Mouse (Mus musculus) hindbrain, postnatal 0 days (tissue): ENCODE data around the gene Mat1a. TPM values are rescaled to one million over a fixed set of nuclear protein-coding genes. Genes with fewer than 3 reads are reported as not detected.

Experiments
- ATAC-seq: fragments of 200-750 bp; cut with Nextera tagmentation; 2 replicates; pipeline ENCODE4 v1.8.0; 2017; ENCODE audit warnings: mild to moderate bottlenecking, moderate TSS enrichment, moderate library complexity
- DNase-seq: peaks from one replicate; pipeline ENCODE4 v3.0.0-alpha.2; 2015; ENCODE audit warnings: low spot score
- H3K27ac ChIP-seq: fragments of 300-500 bp; sonication (generic); 2 replicates; pipeline ENCODE4 v1.5.1; 2014; ENCODE audit warnings: mild to moderate bottlenecking
- H3K27me3 ChIP-seq: fragments of 300-500 bp; sonication (generic); 2 replicates; pipeline ENCODE4 v1.6.1; 2014; ENCODE audit warnings: low read length, mixed read lengths; ENCODE audit not compliant: insufficient read depth
- H3K36me3 ChIP-seq: fragments of 300-500 bp; sonication (generic); 2 replicates; pipeline ENCODE4 v1.6.1; 2014; ENCODE audit warnings: low read length, mixed read lengths; ENCODE audit not compliant: insufficient read depth
- H3K4me1 ChIP-seq: fragments of 300-500 bp; sonication (generic); 2 replicates; pipeline ENCODE4 v1.6.1; 2014; ENCODE audit warnings: antibody characterized with exemption, low read length, mixed read lengths; ENCODE audit not compliant: insufficient read depth
- H3K4me2 ChIP-seq: fragments of 300-500 bp; sonication (generic); 2 replicates; pipeline ENCODE4 v1.6.1; 2014; ENCODE audit warnings: low read depth, mild to moderate bottlenecking, low read length, moderate library complexity, mixed read lengths
- H3K4me3 ChIP-seq: fragments of 300-500 bp; sonication (generic); 2 replicates; pipeline ENCODE4 v1.5.1; 2014; ENCODE audit warnings: low read length
- H3K9ac ChIP-seq: fragments of 300-500 bp; sonication (generic); replicated peaks from 2 replicates; pipeline ENCODE4 v1.6.1; 2014; ENCODE audit warnings: mild to moderate bottlenecking, low read length, moderate library complexity, mixed read lengths
- H3K9me3 ChIP-seq: fragments of 300-500 bp; sonication (generic); 2 replicates; pipeline ENCODE4 v1.6.1; 2016; ENCODE audit warnings: low read length, mixed read lengths
- CTCF ChIP-seq: IDR thresholded peaks from 2 replicates; pipeline ENCODE4 v1.5.1; 2016; ENCODE audit warnings: antibody characterized with exemption, control low read depth, low read depth
- WGBS: fragments of 180-500 bp; shearing (Covaris S2); extraction: QIAGEN DNeasy Blood & Tissue Kit; methylation state at CpG from one replicate; pipeline ENCODE4 v1.1.7; 2014; 5-methylcytosine and 5-hydroxymethylcytosine counted together
- polyA plus RNA-seq: library from polyadenylated mRNA; unstranded; fragments of >200 nt; fragmentation: Nextera tagmentation; extraction: Ambion mirVana; gene quantifications from 2 replicates; pipeline ENCODE4 v1.2.1, GENCODE M21; 2015
- total RNA-seq: library from RNA; depleted of rRNA; stranded (reverse); fragments of >200 nt; gene quantifications from 2 replicates; pipeline ENCODE4 v1.2.3, GENCODE M21; 2014

The Mat1a gene
- total and polyA plus RNA-seq, 2 experiments from 2014 or later: not detected

DNA sequence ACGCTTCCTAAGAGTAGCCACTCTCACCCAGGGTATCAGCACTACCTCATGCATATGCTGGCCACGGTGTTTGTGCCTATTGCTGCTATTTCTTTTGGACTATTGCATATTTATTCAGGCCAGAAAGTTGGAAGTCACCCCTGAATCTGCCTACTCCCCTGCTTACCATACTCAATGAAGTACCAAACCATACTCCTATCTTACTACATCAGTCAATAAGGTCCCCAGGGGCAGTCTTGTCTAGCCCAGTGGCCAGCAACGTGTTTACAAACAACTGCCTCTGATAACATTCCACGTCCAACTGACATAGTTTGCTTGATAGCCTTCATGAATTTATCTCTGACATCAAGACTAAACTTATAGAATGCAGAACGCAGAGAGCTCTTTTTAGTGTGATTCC is 3.6 kb upstream of the Mat1a start:
- ATAC-seq (no peak), DNase-seq (no peak)
- Histone ChIP-seq H3K9ac (no peak overlapping the region), H3K4me3 (no peak overlapping the region), H3K27ac (no peak overlapping the region), H3K9me3 (no peaks in the 10 kb centered on the region), H3K36me3 (no peaks in the 10 kb centered on the region), H3K27me3 (no peaks in the 10 kb centered on the region), H3K4me2 (no peak overlapping the region), H3K4me1 (no peaks in the 10 kb centered on the region)
- no peak for TF ChIP-seq CTCF
- WGBS: 85% methylated on average over 5 of the region's 5 CpGs

DNA sequence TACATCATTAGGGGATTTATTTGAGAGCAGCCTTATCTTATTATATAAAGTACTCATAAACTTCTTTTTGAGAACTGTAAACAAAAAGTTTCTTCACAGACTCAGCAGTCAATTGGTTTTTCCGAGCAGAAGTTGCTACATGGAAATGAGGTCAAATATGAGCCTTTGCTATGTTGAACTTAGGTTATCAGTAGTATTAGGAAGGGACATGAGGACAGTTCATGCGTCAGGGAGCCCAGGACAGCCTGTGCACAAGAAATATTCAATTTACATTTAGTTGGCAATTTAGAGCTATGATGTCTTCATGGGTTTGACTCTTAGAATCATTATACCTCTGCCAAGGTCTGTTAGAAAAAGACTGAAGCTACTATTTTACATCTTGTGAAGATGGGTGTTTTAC is 2.6 kb upstream of the Mat1a start:
- Histone ChIP-seq H3K4me2 (no peak overlapping the region), H3K36me3 (no peaks in the 10 kb centered on the region), H3K4me1 (no peaks in the 10 kb centered on the region), H3K27me3 (no peaks in the 10 kb centered on the region), H3K9ac (no peak overlapping the region), H3K4me3 (no peak overlapping the region), H3K27ac (no peak overlapping the region), H3K9me3 (no peaks in the 10 kb centered on the region)
- TF ChIP-seq CTCF: no peak
- ATAC-seq (no peak), DNase-seq (no peak)
- 83% methylated on average over 2 of the region's 2 CpGs for WGBS

DNA sequence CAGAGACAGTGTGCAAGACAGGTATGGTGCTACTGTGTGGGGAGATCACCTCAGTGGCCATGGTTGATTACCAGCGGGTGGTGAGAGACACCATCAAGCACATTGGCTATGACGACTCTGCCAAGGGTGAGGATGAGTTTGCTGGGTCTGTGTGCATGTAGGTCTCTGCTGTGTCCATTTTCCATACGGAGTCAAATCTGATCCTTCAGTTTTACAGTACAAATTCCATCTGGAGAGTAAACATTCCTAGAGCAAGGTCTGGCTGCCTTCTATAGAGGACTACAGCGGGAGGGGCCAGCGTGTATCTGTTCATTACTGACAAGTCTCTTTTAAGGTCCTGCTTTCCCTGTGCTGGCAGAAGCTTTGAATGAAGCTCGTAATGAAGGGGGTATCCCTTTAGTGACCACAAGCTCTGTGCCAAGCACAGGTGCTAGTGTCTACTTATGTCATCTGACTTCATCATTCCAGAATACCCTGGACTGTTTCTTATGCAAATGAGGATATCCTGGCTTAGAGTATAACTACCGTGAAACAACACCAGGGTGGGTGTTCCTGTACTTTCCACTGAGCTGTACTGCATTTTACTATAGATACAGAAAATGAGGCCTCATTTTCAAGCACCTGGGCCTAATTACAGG is 6.3 kb downstream of the Mat1a start:
- no peak overlapping the region for H3K4me3 ChIP-seq
- H3K4me1 ChIP-seq: no peaks in the 10 kb centered on the region
- no peak overlapping the region for H3K9ac ChIP-seq
- DNase-seq: no peak
- H3K36me3 ChIP-seq: no peaks in the 10 kb centered on the region
- no peaks in the 10 kb centered on the region for H3K9me3 ChIP-seq
- H3K27ac ChIP-seq: no peak overlapping the region
- no peak for TF ChIP-seq CTCF
- H3K4me2 ChIP-seq: no peak overlapping the region
- ATAC-seq: no peak
- 92% methylated on average over 7 of the region's 7 CpGs for WGBS
- H3K27me3 ChIP-seq: no peaks in the 10 kb centered on the region

DNA sequence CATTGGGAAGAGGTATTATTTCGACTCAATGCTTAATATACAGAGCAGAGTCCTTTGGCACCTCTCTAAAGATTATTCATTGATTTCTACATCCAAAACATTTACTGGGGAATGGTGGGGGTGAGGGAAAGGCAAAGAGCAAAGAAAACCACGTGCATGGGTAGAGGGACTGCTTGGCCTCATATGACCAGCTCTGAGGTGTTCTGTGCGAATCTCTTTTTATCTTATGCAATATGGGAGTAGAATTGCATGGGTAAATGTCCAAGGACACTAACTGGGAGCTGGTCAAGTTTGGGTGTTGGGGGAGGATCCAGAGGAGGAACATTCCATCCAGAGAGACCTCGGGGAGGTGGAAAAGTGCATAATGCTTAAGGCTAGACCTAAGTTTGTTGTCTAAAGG is 8.1 kb downstream of the Mat1a start:
- no peak for TF ChIP-seq CTCF
- Histone ChIP-seq H3K4me3 (no peak overlapping the region), H3K27me3 (no peaks in the 10 kb centered on the region), H3K4me2 (no peak overlapping the region), H3K4me1 (no peaks in the 10 kb centered on the region), H3K36me3 (no peaks in the 10 kb centered on the region), H3K9me3 (no peaks in the 10 kb centered on the region), H3K9ac (no peak overlapping the region), H3K27ac (no peak overlapping the region)
- WGBS: 75% methylated on average over 4 of the region's 4 CpGs
- DNase-seq (no peak), ATAC-seq (no peak)

DNA sequence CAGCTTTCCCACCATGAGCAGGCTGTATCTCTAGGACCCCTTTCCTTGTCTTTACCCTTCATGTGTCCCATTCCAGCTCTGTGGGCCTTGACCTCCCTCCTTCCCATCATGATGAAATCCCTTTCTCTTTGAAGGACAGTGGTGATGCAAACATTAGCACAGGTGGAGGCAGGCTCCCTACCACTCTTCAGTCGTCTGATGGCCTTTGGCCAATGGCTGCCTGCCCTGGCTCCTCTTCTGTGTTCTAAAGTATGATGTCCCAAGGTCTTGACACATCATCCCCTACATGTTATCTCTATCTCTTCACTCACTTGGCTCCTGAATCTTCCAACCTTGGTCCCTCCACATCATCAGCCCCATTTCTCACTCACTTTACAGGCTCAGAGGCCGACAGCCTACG is 11.4 kb downstream of the Mat1a start:
- no peak overlapping the region for H3K9ac ChIP-seq
- H3K4me1 ChIP-seq: no peaks in the 10 kb centered on the region
- H3K36me3 ChIP-seq: no peaks in the 10 kb centered on the region
- 84% methylated on average over 3 of the region's 3 CpGs for WGBS
- no peak overlapping the region for H3K27ac ChIP-seq
- no peaks in the 10 kb centered on the region for H3K9me3 ChIP-seq
- no peak for TF ChIP-seq CTCF
- ATAC-seq (no peak), DNase-seq (no peak)
- H3K4me2 ChIP-seq: no peak overlapping the region
- H3K27me3 ChIP-seq: no peaks in the 10 kb centered on the region
- H3K4me3 ChIP-seq: no peak overlapping the region

DNA sequence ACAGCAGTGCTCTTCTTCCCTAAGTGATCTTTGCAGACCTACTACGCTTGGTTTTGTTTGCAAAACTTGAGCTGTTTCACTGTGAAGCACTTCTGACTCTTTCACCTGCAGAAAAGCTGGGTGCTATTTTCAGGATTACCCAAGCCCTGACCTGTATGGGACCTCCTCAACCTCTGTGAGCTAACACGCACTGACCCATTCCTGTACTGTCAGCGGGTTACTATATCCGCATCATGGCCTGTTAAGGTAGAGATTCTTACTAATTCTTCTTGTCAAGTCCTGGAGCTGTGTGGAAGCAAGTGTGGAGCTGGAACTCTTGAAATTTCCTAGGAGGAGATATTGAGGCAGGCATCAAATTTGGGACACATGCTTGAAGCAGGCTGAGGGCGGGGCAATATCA is 19.8 kb downstream of the Mat1a start:
- DNase-seq: no peak
- TF ChIP-seq CTCF: no peak
- ATAC-seq: no peak
- Histone ChIP-seq H3K9me3 (no peaks in the 10 kb centered on the region), H3K4me3 (no peak overlapping the region), H3K9ac (no peak overlapping the region), H3K4me1 (no peaks in the 10 kb centered on the region), H3K27me3 (no peaks in the 10 kb centered on the region), H3K4me2 (no peak overlapping the region), H3K27ac (no peak overlapping the region), H3K36me3 (no peaks in the 10 kb centered on the region)
- 89% methylated on average over 5 of the region's 5 CpGs for WGBS

DNA sequence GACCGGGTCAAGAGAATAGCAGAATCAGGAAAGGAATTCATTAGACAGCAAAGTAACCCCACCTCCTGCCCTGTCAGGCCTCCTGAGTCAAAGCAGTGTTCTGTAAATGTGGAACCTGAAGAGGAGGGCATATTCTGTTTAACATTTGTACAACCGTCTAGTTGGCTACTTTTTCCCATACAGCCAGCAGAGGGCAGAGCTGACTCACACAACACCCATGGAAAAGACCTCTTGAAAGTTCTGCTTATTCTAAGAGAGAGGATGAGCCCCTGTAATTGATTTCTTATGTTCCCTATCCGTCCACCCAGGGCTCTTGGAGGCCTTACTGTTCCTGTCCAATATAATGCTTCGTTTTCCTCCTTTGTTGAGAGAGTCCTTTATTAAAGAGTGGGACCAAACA is 23.2 kb downstream of the Mat1a start:
- H3K4me3 ChIP-seq: no peak overlapping the region
- H3K4me2 ChIP-seq: no peak overlapping the region
- no peaks in the 10 kb centered on the region for H3K4me1 ChIP-seq
- WGBS: 22% methylated on average over 4 of the region's 4 CpGs
- no peaks in the 10 kb centered on the region for H3K27me3 ChIP-seq
- ATAC-seq (peak; percentile 55), DNase-seq (peak; percentile 72)
- H3K9ac ChIP-seq: no peak overlapping the region
- no peak overlapping the region for H3K27ac ChIP-seq
- peak; percentile 81 for TF ChIP-seq CTCF
- no peaks in the 10 kb centered on the region for H3K36me3 ChIP-seq
- H3K9me3 ChIP-seq: no peaks in the 10 kb centered on the region
